17 mouse cellular contexts compared by ENCODE assay signal in the genomic region with DNA sequence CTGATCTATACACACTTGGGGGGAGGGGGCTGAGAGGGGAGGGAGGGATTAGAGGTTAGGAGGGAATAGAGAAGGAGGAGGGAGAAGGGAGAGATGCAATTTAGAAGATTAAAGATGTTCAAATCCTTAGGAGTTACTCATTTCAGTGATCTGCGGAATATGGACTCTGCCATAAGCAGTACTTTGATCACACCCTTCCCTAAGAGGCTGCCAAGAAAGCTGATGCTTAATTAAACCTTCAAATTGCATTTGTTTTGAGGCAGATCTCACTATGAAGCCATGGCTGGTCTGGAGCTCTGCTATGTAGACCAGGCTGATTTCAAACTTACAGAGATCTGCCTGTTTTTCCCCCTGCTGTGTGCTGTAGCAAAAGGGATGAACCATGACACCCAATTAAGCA.
"Had no signal": no experiment of that assay in that cellular context is flagged by ENCODE, and none has a peak within 500 bp of the region (broad histone marks: within the 10 kb centered on the region; RNA-seq: fewer than 3 reads in every experiment).

No protein-coding gene starts in this region.

- H3K9me3 ChIP-seq: lung, embryonic 15.5 days; midbrain, embryonic 13.5 days; midbrain, embryonic 15.5 days; neural tube, embryonic 12.5 days; stomach, embryonic 15.5 days had no signal

- H3K9ac ChIP-seq: lung, embryonic 15.5 days; midbrain, embryonic 13.5 days; midbrain, embryonic 15.5 days; neural tube, embryonic 12.5 days; stomach, embryonic 15.5 days had no signal

- H3K36me3 ChIP-seq: lung, embryonic 15.5 days; midbrain, embryonic 13.5 days; midbrain, embryonic 15.5 days; neural tube, embryonic 12.5 days; stomach, embryonic 15.5 days had no signal

- ATAC-seq: lung, postnatal 0 days; midbrain, embryonic 13.5 days; midbrain, embryonic 15.5 days had no signal

- H3K4me3 ChIP-seq: lung, embryonic 15.5 days; megakaryocyte, embryonic 14.5 days; midbrain, embryonic 13.5 days; midbrain, embryonic 15.5 days; neural tube, embryonic 12.5 days; stomach, embryonic 15.5 days had no signal

- H3K4me1 ChIP-seq: lung, embryonic 15.5 days; megakaryocyte, embryonic 14.5 days; midbrain, embryonic 15.5 days; neural tube, embryonic 12.5 days; stomach, embryonic 15.5 days had no signal

- DNase-seq: lung, adult 2 months; lung, postnatal 14 days; lung, postnatal 36 days; right cerebral cortex, postnatal 14 days; thymus, adult 2 months; thymus, postnatal 25 days; thymus, postnatal 4 days had no signal

- H3K4me2 ChIP-seq: lung, embryonic 15.5 days; midbrain, embryonic 11.5 days; midbrain, embryonic 13.5 days; midbrain, embryonic 15.5 days; neural tube, embryonic 12.5 days; stomach, embryonic 15.5 days had no signal

- H3K27ac ChIP-seq: lung, embryonic 15.5 days; macrophage; midbrain, embryonic 13.5 days; midbrain, embryonic 15.5 days; neural tube, embryonic 12.5 days; stomach, embryonic 15.5 days; stomach, postnatal 0 days had no signal

- H3K27me3 ChIP-seq: lung, embryonic 15.5 days; megakaryocyte, embryonic 14.5 days; midbrain, embryonic 13.5 days; midbrain, embryonic 15.5 days; neural tube, embryonic 12.5 days; stomach, embryonic 15.5 days had no signal
